Mouse (Mus musculus) cortical plate, adult 2 months (tissue): ENCODE results near the gene Olfr875.

Experiments used
- CTCF ChIP-seq: fragments of 200-500 bp; IDR thresholded peaks from 2 replicates; pipeline ENCODE4 v1.5.1; 2011; ENCODE audit warnings: mild to moderate bottlenecking, control low read depth, low read length; ENCODE audit not compliant: insufficient read depth; ENCODE audit errors: extremely low read depth
- POLR2A ChIP-seq: fragments of 200-500 bp; IDR thresholded peaks from 2 replicates; pipeline ENCODE4 v1.6.1; 2011; ENCODE audit warnings: mild to moderate bottlenecking, low read length, control low read depth; ENCODE audit not compliant: insufficient read depth; ENCODE audit errors: extremely low read depth

GRCm38 (mm10) chr9:37752006-37752405, 19.7 kb upstream of the Olfr875 start:
- TF ChIP-seq POLR2A (no peak), CTCF (no peak)
